Mouse (Mus musculus): Measurements from ENCODE around the gene Gnb3. TPM values are rescaled to one million over a fixed set of nuclear protein-coding genes. Genes with fewer than 3 reads are reported as not detected.

The Gnb3 gene
- total and polyA plus RNA-seq, 2 experiments from 2014 or later: 0.68 to 2.2 TPM

GRCm38 (mm10) chr6:124817563-124817962 is 22.5 kb downstream of the Gnb3 start:
- no peak for ATAC-seq
- Histone ChIP-seq H3K4me1 (ENCODE audit: insufficient read depth, low read length) (peaks cover 10% of the 10 kb centered on the region), H3K4me2 (ENCODE audit: low read depth, low read length) (no peak overlapping the region), H3K27me3 (ENCODE audit: insufficient read depth, low read length) (no peaks in the 10 kb centered on the region), H3K4me3 (ENCODE audit: low read length) (no peak overlapping the region), H3K9me3 (ENCODE audit: low read length) (no peaks in the 10 kb centered on the region), H3K9ac (replicated peaks; ENCODE audit: low read length) (no peak overlapping the region), H3K27ac (no peak overlapping the region), H3K36me3 (ENCODE audit: insufficient read depth, low read length) (peaks cover 60% of the 10 kb centered on the region)
- TF ChIP-seq CTCF (IDR thresholded peaks at IDR 0.05; ENCODE audit: low read depth): no peak
- WGBS: 95% methylated on average over 8 of the region's 8 CpGs
- DNase-seq (ENCODE audit: low spot score): no peak

- no peak overlapping the region for H3K4me3 ChIP-seq (ENCODE audit: low read length)
- H3K27ac ChIP-seq: no peak overlapping the region
- TF ChIP-seq CTCF (IDR thresholded peaks at IDR 0.05; ENCODE audit: low read depth): no peak
- ATAC-seq (no peak), DNase-seq (ENCODE audit: low spot score) (no peak)
- peaks cover 55% of the 10 kb centered on the region for H3K36me3 ChIP-seq (ENCODE audit: insufficient read depth, low read length)
- no peaks in the 10 kb centered on the region for H3K27me3 ChIP-seq (ENCODE audit: insufficient read depth, low read length)
- H3K9ac ChIP-seq (replicated peaks; ENCODE audit: low read length): no peak overlapping the region
- H3K4me1 ChIP-seq (ENCODE audit: insufficient read depth, low read length): peaks cover 13% of the 10 kb centered on the region
- WGBS: 93% methylated on average over 11 of the region's 11 CpGs
- H3K9me3 ChIP-seq (ENCODE audit: low read length): no peaks in the 10 kb centered on the region
- no peak overlapping the region for H3K4me2 ChIP-seq (ENCODE audit: low read depth, low read length)
Observed at GRCm38 (mm10) chr6:124817125-124817524, 22.9 kb downstream of the Gnb3 start.

GRCm38 (mm10) chr6:124816611-124817010 is 23.5 kb downstream of the Gnb3 start:
- peaks cover 13% of the 10 kb centered on the region for H3K4me1 ChIP-seq (ENCODE audit: insufficient read depth, low read length)
- TF ChIP-seq CTCF (IDR thresholded peaks at IDR 0.05; ENCODE audit: low read depth): no peak
- H3K4me2 ChIP-seq (ENCODE audit: low read depth, low read length): no peak overlapping the region
- no peak overlapping the region for H3K27ac ChIP-seq
- H3K9ac ChIP-seq (replicated peaks; ENCODE audit: low read length): no peak overlapping the region
- no peaks in the 10 kb centered on the region for H3K27me3 ChIP-seq (ENCODE audit: insufficient read depth, low read length)
- no peak for DNase-seq (ENCODE audit: low spot score)
- WGBS: 94% methylated on average over 4 of the region's 4 CpGs
- ATAC-seq: no peak
- no peaks in the 10 kb centered on the region for H3K9me3 ChIP-seq (ENCODE audit: low read length)
- H3K4me3 ChIP-seq (ENCODE audit: low read length): no peak overlapping the region
- H3K36me3 ChIP-seq (ENCODE audit: insufficient read depth, low read length): peaks cover 50% of the 10 kb centered on the region

GRCm38 (mm10) chr6:124814858-124815774 is 25.0 kb downstream of the Gnb3 start:
- ATAC-seq: no peak
- TF ChIP-seq CTCF (IDR thresholded peaks at IDR 0.05; ENCODE audit: low read depth): no peak
- no peak overlapping the region for H3K4me3 ChIP-seq (ENCODE audit: low read length)
- WGBS: 65% methylated on average over 9 of the region's 9 CpGs
- peak overlapping the region; percentile 88; the same call in 1 of the 2 replicates for H3K27ac ChIP-seq
- H3K9ac ChIP-seq (replicated peaks; ENCODE audit: low read length): no peak overlapping the region
- H3K4me2 ChIP-seq (ENCODE audit: low read depth, low read length): peak overlapping the region; percentile 89; the same call in 1 of the 2 replicates
- H3K27me3 ChIP-seq (ENCODE audit: insufficient read depth, low read length): no peaks in the 10 kb centered on the region
- H3K9me3 ChIP-seq (ENCODE audit: low read length): no peaks in the 10 kb centered on the region
- peak; percentile 47 for DNase-seq (ENCODE audit: low spot score)
- H3K4me1 ChIP-seq (ENCODE audit: insufficient read depth, low read length): peaks cover 15% of the 10 kb centered on the region
- peaks cover 38% of the 10 kb centered on the region for H3K36me3 ChIP-seq (ENCODE audit: insufficient read depth, low read length)

- Histone ChIP-seq H3K4me2 (ENCODE audit: low read depth, low read length) (peak overlapping the region; percentile 89), H3K4me1 (ENCODE audit: insufficient read depth, low read length) (peaks cover 21% of the 10 kb centered on the region), H3K36me3 (ENCODE audit: insufficient read depth, low read length) (peaks cover 31% of the 10 kb centered on the region), H3K9ac (replicated peaks; ENCODE audit: low read length) (peak overlapping the region; percentile 76; the same call in 1 of the 2 replicates), H3K4me3 (ENCODE audit: low read length) (peak overlapping the region; percentile 64), H3K9me3 (ENCODE audit: low read length) (no peaks in the 10 kb centered on the region), H3K27me3 (ENCODE audit: insufficient read depth, low read length) (no peaks in the 10 kb centered on the region), H3K27ac (peak overlapping the region; percentile 88; the same call in 1 of the 2 replicates)
- TF ChIP-seq CTCF (IDR thresholded peaks at IDR 0.05; ENCODE audit: low read depth): no peak
- ATAC-seq: peak; percentile 46
- peak; percentile 45 for DNase-seq (ENCODE audit: low spot score)
- WGBS: 19% methylated on average over 8 of the region's 8 CpGs
Observed at GRCm38 (mm10) chr6:124814448-124814847, 25.6 kb downstream of the Gnb3 start.

- peak; percentile 87 for ATAC-seq
Observed at GRCm38 (mm10) chr6:124813933-124814332, 26.1 kb downstream of the Gnb3 start, which contains the start of gene Tpi1. Gene Tpi1 (minus strand): TSS chr6:124814296.

More at GRCm38 (mm10) chr6:124813933-124814332, 26.1 kb downstream of the Gnb3 start, which contains the start of gene Tpi1:
- H3K27ac ChIP-seq: peak within 1 kb of the TSS; percentile 88
- no peaks in the 10 kb centered on the region for H3K9me3 ChIP-seq (ENCODE audit: low read length)
- peaks cover 26% of the 10 kb centered on the region for H3K36me3 ChIP-seq (ENCODE audit: insufficient read depth, low read length)
- DNase-seq (ENCODE audit: low spot score): peak; percentile 92
- H3K9ac ChIP-seq (replicated peaks; ENCODE audit: low read length): peak within 1 kb of the TSS; percentile 76
- no peak for TF ChIP-seq CTCF (IDR thresholded peaks at IDR 0.05; ENCODE audit: low read depth)
- H3K4me1 ChIP-seq (ENCODE audit: insufficient read depth, low read length): peaks cover 21% of the 10 kb centered on the region
- H3K4me3 ChIP-seq (ENCODE audit: low read length): peak within 1 kb of the TSS; percentile 64
- H3K27me3 ChIP-seq (ENCODE audit: insufficient read depth, low read length): no peaks in the 10 kb centered on the region
- under 1% methylated on average over 22 of the region's 22 CpGs for WGBS
- peak within 1 kb of the TSS; percentile 89 for H3K4me2 ChIP-seq (ENCODE audit: low read depth, low read length)

Measured in hindbrain, postnatal 0 days (tissue).